Mouse (Mus musculus) MN1 (cell line): ENCODE measurements at regions not wholly inside any gene's neighbourhood (a gene's known extent, or its start where the extent isn't known, plus 50 kb on each side); places are given as distances from the start of the nearest gene placed in this dataset.

Experiments
- DNase-seq: peaks from one replicate; pipeline ENCODE4 v3.0.0-alpha.2; 2016; ENCODE audit warnings: low spot score

GRCm38 (mm10) chr17:14493751-14494320, 200.2 kb downstream of the Thbs2 start:
- no peak for DNase-seq

GRCm38 (mm10) chr17:14492936-14493335, 201.1 kb downstream of the Thbs2 start:
- no peak for DNase-seq

GRCm38 (mm10) chr17:14481746-14482145, 202.4 kb downstream of the Smoc2 start:
- no peak for DNase-seq

- DNase-seq: no peak
Observed at GRCm38 (mm10) chr17:14478938-14479505, 199.7 kb downstream of the Smoc2 start.

GRCm38 (mm10) chr17:14476707-14477106, 197.4 kb downstream of the Smoc2 start:
- DNase-seq: no peak

- DNase-seq: no peak
Observed at GRCm38 (mm10) chr17:14475778-14476647, 196.7 kb downstream of the Smoc2 start.

GRCm38 (mm10) chr17:14475277-14475676, 196.0 kb downstream of the Smoc2 start:
- DNase-seq: no peak

GRCm38 (mm10) chr17:14468754-14469488, 189.6 kb downstream of the Smoc2 start:
- DNase-seq: no peak

- no peak for DNase-seq
Observed at GRCm38 (mm10) chr17:14455251-14455743, 176.0 kb downstream of the Smoc2 start.
